Mouse (Mus musculus) T-helper 2 cell (primary cell): Measurements from ENCODE around the gene Neu2.

Source experiments
- in situ Hi-C: fragments of 300-600 bp; cut with MboI, MseI; formaldehyde crosslinking; loops from one replicate; pipeline ENCODE4 v1.15.1; 2025; ENCODE audit warnings: high pct_unique_total_duplicates

Gene Neu2

DNA sequence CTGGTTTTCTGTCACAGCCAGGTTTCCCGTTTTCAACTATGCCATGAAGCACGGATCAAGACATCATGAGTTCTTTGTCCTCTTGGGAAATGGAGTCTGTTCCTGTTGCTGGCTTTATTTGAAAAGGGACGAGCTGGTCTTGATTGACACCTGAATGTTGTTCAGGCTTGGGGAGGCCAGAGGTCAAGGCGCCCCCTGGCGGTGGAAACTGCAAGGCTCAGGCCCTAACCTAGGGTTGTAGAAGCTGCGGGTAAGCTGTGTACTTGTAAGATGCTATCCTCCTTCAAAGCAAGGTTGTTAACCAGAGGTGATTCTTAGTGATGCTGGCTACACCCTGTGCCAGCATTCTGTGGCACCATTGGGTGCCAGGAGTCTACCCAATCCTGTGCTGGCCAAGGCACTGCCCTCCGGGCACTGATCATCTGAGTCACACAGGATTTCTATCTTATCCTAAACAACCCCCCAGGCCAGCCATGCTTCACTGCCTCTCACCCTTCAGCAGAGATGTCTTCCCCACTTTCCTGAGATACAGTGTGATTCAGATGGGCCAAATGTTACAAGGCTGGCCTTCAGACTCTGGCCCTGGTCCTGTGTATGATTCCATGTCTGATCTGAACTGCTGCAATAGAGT, 98.8 kb downstream of the Neu2 start:
- in situ Hi-C loops: no loop called here

DNA sequence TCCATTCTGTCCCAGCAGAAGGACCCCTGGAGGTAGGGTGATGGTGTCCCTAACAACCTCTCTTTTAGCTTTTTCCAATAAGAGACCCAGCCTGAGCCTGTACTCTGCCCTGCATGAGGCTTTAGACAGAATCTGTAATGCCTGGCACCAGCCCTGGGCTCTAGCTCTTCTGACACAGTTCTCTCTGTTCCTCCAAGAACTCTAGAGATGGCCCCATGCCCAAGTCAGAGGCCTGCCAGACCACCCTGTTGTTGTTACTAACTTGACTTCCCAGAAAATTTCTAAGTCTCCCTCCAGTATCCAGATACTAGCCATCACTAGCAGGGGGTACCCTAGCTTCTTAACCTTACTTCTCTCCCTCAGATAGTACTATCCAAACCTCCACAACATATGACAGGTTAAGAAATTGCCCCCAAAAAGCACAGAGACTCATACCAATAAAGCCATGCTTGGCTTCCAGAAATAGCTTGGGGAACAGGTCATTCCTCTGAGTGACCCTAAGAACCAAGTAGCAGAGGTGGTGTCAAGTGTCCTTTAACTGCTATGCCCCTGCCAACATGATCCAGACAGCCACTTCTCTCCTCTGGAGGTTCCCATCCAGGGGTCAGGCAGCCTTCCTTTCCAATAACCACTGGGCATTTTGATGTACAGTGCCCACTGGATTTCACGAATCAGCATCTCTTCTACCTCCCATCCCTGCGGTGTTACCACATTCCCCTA, 105.0 kb downstream of the Neu2 start:
- in situ Hi-C loops: loop anchor here (10.0 kb wide), 1 partner anchor 1760 kb away; no protein-coding TSS in a partner anchor

DNA sequence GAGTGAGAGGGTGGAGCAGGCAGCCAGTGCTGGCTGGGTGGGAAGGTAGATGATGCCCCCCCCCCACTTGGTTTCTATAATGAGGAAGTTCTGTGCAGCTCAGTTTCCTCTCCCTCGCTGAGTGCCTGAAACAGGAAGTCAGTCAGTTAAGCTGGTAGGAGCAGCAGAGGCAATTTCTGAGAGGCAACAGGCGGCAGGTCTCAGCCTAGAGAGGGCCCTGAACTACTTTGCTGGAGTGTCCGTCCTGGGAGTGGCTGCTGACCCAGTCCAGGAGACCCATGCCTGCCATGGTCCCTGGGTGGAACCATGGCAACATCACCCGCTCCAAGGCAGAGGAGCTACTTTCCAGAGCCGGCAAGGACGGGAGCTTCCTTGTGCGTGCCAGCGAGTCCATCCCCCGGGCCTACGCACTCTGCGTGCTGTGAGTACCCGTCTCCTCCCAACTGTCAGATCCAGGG, 110.6 kb downstream of the Neu2 start, which contains the start of gene Inpp5d:
Inpp5d (plus strand) TSS at position 102 of the 458 bp plus-strand sequence.
- in situ Hi-C loops: no loop called here

DNA sequence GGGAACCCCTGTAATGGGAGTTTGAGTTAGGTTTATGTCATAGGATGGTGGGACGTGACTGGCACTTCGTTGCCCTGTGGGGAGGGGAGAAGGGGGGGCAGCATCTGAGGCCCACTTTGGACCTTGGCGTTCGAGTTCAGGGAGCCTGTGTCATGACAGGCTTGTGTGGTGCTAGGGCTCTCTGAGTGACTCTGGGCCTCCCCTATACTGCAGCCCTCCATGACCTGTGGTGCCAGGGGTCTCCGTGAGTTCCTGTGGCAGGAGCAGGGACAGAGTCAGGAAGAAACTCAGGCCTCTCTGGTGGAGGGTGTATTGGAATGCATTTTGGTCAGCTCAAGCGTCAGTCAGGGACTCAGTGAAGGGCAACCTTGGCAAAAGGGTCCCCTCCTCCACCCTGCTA, 111.0 kb downstream of the Neu2 start:
- in situ Hi-C loops: no loop called here

DNA sequence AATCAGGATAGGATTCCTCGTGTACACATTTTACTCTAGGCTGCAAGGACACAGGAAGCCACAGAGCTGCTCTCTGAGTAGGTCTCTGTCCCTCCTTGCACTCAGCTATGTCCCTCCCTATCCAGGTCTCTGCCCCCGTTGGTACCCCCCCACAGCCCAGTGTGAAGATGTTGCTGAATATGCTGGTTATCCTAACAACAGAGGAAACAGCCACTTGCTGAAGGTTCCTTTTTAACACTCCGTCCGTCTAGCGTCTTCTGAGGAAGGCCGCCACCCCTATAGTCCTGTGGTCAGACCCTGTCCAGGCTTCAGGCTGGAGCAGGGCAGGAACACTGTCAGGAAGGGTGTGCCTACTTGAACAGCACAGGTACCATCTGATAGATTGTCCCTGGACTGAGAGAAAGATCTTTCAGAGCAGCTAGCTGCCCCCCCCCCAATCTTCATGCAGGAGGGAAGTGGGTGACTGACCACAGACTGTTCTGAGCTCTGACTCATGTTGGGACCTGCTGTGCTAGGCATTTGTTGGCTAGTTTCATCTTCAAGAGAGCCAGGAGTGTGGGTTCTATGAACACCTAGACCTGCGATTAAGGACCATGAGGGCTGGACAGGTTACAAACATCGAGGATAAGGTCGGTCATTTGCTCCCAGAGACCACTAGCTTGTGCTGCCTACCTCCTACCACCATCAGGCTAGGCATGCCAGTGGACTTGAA, 111.6 kb downstream of the Neu2 start:
- in situ Hi-C loops: no loop called here

DNA sequence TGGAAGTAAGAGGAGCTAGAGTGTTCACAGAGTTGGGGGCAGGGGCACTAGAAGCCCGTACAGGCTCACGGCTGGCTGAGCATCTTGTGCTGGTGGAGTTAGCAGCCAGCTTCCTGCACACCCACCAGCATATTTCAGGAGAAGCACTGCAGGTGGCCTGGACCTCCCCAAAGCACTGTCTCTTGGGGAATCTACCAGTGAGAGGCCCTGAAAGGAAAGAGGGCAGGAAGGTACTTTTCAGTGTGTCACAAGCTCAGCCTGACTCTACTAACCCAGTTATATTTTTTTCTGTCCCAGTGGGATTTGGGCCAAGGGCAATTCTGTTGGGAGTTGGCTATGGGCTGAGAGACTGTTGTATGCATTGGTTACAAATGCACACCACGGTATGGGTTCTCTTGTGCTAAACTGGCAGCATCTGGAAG, 112.2 kb downstream of the Neu2 start:
- in situ Hi-C loops: no loop called here

DNA sequence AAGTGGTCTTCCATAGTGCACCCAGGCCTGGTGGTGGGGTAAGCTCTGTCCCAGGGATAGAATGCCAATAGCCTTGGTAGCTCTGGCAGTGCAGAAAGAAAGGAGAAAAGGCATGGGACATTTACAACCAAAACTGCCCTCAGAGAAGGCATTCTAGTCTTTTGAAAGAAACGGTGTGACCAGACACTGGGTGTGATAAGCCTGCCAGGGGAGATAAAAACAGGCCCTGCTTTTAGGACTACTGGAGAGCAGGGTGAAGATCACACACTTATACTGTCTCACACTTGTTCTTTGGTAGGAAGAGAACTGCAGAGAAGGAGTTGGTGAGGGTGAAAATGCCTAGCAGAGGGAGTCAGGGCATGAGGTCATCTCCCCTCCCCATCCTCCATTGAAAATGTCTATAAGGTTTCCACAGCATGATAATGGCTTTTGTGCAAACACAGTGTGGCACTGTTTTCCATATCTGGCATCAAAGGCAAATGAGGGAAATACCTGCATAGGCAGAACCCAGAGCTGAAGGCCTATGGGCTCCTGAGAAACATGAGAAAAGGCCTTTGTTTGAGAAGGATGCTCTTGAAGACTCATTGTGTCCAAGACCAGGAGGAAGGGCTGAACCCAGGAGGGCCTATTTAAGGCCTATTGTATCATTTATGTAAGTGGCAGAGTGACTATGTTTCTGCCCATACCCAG, 114.4 kb downstream of the Neu2 start:
- in situ Hi-C loops: no loop called here

DNA sequence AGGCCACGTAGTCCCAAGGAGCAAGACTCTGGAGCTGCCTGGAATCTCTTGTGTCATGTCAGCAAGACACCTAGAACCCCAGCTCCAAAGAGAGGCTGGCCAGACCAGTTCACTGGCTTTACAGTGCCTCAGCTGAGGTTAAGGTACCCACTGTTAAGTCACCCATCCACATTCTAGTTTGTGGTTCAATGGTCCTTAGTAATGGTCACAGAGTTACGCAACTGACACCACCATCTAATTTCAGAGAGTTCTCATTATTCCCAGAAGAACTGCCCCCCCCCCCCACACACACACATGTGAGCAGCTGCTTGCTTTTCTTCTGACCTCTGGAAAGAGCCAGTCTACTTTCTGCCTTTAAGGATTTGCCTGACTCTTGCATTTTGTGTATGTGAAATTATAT, 115.1 kb downstream of the Neu2 start:
- in situ Hi-C loops: no loop called here

DNA sequence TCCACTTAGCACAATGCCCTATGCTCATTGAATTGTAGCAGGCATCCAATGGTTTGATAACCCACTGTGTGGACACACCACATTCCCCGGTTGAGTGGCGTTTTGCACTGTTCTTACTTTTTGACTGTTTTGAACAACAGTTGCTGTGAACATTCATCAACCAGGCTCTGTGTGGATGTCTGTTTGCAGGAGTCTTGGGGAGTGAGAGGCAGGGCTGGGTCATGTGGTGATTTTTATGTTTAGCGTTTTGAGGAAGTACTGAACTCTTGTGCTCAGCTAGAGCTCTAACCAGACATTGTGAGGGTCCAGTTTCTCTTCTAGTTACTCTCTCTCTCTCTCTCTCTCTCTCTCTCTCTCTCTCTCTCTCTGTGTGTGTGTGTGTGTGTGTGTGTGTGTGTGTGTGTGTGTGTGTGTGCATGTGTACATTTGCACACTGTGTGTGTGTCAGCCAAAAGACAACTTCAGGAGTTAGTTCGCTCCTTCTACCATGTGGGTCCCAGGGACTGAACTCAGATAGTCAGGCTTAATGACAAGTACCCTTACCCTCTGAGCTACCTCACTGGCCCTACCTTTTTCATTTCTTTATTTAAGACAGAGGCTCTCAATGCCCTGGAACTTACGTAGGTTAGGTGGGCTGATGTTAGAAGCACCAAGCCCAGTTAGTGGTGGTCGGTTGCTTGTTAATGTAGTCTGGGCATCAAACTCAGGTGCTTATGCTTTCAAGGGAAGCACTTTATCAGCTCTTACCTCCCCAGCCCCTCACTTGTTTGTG, 115.8 kb downstream of the Neu2 start:
- in situ Hi-C loops: no loop called here

DNA sequence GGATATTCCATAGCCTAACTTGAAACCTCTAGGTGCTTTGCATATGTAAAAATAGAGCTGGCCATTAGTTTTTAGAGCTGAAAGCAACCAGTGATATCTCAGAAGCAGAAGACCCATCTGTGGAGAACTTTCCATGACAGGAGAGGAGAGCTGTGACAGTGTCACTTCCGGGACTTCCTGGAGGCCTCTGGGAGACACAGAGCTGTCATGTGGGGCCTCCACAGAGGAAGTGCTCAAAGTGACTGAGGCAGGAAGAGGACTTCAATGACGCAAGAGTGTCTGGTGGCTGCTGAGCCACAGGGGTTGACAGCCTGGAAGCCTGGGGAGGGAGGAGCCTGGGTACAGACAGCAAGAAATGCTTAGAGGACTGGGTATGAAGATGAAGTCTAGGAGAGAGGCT, 116.7 kb downstream of the Neu2 start:
- in situ Hi-C loops: no loop called here

DNA sequence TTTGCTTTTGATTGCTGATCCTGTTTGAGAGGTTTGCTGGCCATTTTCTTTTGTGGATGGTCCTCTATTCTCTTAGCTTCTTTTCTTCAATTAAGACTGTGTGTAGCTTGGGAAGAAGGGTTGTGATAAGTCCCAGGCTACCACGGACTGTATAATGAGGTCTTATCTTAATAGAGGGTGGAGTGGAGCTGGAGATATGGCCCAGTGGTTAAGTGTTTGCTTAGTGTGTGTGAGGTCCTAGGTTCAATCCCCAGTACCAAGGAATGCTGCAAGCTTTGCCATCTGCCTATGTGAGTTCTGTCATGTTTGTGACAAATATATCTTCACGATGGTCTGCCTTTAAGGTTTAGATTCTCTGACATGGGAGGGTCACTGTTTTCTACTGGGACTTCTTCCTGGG, 118.4 kb downstream of the Neu2 start:
- in situ Hi-C loops: no loop called here

DNA sequence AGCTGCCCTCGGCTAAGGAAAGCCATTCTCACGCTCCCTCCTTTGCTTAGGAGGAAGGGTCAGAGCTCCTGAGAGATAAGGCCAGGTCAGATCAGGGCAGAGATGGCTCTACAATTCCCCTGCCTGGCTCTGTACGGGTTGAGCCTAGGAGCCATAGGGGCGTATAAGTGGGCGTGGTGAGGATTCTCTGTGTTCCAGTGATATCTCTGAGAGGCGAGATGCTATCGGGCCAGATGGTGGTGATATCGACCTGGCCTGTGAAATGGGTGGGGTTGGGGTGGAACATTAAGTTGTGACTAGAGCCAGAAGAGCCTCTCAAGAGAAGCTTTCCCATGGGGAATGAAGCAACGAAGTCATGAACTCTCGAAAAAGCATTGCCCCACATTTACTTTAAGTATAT, 121.9 kb downstream of the Neu2 start:
- in situ Hi-C loops: no loop called here

DNA sequence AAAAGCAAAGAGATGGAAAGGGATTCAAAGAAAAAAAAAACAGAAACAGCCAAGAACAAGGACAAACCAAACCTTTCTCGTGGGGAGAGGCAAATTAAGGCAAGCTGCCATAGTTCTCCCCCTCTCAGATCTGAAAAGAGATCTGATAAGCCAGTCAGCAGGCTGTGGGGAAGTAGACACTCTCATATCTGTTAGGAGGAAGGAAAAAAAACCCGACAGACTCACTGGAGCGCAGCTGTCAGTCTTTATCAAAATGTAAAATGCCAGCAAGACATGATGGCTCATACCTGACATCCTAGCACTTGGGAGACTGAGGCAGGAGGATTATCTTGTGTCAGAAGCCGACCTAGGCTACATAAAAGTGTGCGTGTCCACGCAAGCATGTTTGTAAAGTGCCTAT, 122.5 kb downstream of the Neu2 start:
- in situ Hi-C loops: no loop called here

DNA sequence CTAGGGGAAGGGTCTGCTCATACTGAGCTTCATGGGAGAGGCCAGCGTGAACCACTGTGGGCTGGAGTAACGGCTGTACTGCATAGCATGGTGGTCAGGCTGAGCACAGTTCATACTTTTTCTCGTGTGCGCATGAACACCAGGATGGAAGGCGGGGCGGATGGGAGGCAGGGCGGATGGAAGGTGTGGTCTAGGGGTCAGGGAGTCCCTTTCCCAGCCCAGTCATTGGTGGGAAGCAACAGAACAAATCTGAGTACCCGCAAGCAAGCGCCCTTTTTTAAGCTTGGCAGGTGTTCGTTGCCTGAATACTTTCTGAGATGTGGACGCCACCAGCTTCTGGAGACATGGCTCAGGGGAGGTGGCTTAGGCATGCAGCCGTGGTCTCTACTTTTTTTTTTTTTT, 127.0 kb downstream of the Neu2 start:
- in situ Hi-C loops: no loop called here

DNA sequence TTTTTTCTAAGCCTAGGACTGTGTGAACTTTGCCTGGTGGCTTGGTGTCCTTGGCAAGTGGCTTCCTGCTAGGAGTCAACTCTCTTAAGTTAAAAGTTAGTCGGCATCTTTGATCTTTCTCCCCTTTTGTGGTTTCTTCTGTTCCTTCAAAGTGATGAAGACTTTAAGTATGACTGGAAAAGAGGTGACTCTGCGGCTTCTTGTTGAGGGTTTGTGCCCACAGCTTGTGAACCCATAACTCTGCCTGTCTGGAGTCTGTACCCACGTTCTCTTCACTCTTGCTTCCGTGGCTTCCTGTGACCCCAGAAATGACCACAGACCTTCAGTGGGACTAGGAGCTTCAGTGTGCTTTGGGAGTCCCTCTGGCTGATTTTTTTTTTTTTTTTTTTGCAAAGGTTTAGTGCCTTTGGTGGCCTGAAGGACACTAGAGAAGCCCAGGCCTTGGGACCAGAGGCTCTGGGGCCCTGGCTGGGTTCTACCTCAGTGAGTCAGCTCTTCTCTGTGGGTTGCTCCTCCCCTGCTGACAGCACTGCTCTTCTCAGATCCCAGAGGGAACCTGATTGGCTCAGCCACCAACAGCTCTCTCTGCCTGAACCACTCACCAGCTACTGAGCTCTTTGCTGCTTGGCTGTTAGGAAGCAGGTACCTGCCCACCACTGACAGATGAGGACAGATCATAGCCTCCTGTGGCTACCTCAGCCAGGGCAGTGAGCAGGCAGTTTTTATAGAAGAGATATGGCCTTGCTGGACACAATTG, 127.6 kb downstream of the Neu2 start:
- in situ Hi-C loops: no loop called here

DNA sequence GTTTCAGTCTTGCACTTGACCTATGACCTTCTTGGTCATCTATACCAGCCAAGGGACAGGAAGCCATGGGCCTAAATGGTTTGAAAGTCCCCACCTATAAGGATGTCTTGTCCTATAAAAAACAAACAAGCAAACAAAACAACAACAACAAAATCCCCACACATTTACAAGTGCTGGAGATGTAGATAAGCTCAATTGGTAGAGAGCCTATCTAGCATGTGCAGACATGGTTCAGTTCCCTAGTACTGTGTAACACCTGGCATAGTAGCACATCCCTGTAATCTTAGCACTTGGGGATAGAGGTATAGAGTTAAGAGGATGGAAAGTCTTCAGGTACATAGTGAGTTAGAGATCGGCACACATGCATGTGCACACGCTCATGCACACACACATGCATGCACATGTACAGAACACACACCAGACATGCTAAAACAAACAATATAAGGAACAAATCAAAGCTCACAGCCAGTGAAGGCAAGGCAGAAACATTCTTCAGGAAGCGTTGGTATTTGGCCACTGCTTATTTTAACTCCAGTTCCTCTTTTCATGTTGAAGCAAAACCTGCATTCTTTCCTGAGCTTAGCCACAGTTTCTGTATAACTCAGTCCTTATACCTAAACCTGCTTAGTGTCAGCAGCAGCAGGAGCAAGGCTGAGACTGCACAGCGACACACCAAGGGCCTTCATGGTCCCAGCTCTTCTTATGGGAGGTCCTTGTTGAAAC, 128.3 kb downstream of the Neu2 start:
- in situ Hi-C loops: no loop called here

DNA sequence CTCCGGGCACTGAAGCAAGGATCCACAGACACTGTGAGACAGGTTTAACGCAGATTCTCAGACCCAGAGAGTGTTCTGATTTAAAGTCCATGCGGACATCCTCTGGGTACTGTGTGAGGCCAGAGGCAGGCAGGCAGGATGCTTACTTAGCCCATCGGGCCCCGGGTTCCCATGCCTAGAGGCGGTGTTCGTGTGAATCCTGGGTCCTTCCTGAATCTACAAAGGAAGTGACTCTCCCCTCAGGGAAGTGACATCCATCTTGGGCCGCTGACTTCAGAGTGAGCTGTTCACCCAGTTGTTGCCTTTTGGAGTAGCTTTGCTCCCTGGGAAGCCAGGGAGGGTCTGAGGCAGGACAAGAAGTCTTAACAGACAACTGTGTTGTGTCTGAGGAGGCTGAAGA, 130.0 kb downstream of the Neu2 start:
- in situ Hi-C loops: no loop called here

DNA sequence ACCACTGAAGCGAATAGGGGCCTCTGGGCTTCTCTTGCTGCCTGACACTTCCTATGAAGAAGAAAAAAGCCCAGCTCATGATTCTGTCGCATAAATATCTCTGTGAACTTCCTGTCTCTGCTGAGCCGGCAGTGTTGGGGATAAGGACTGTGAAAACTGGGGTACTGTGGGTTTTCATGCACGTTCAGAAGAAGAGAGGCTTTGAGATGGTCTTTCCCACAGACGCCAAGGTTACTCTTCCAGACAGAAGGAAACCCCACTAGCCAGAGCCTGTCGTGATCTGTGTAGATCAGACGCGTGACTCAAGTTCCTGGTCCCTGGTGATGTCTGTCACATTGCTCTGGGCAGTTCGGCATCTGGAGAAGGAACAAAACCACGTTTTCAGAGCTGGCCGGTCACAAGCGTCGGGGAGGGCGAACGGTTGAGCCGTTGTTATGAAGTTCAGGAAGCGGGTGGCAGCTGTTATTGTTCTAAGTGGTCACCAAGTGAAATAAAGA, 130.5 kb downstream of the Neu2 start:
- in situ Hi-C loops: no loop called here

DNA sequence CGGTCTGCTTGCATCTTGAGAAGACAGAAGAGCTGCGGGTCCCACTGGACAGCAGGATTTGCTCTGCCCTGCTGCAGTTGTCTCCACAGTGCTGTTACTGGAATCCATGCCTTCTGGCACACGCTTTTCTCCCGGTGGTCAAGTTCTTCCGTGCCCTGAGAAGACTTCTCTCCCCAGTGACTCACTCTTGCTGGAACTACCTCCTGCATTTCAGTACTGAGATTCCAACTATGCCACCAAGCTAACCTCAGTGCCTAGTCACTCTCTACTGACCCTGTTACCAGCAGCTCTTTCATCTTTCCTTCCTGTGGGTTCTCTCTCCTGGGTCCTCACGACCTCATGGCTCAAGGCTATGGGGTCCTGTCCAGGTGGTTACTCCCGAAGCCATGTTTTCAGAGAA, 133.3 kb downstream of the Neu2 start:
- in situ Hi-C loops: no loop called here

DNA sequence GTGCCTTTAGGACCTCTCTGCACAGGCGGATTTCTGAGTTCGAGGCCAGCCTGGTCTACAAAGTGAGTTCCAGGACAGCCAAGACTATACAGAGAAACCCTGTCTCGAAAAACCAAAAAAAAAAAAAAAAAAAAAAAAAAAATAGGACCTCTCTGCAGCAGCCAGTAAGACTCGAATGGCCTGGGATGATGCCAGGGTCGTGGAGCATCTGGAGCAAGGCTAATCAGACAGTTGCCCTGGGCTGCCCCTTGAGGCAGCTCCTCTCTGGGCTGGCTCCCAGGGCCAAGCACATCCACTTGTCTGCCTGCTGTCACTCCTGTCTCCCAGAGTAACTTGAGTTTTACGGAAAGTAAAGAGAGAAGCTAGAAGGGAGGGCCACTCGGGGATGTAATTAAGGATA, 135.4 kb downstream of the Neu2 start:
- in situ Hi-C loops: no loop called here
